Mouse (Mus musculus) heart, postnatal 14 days (tissue): ENCODE results near the gene Alkal2. TPM values are rescaled to one million over a fixed set of nuclear protein-coding genes. Genes with fewer than 3 reads are reported as not detected.
A peak's percentile ranks its signal among the peaks of the same experiment; 100 is the strongest.

Experiments
- DNase-seq, 2 experiments: peaks; one replicate each; pipeline ENCODE4 v3.0.0; 2021 to 2022
- intact Hi-C: fragments of 180-260 bp; cut with DNase I; formaldehyde crosslinking; loops from one replicate; pipeline ENCODE4 v1.15.1; 2025
- long read RNA-seq, 2 experiments: library from polyadenylated mRNA; stranded (forward); transcript quantifications; one replicate each; pipeline ENCODE4 v2.0.0; 2021
- total RNA-seq, 2 experiments: library from RNA; stranded (reverse); gene quantifications; 2 replicates each; pipeline ENCODE4 v1.2.3; 2021

The Alkal2 gene
- under 1 TPM; 0.80 to 0.96 TPM for total RNA-seq
- long read RNA-seq, experiment 1, partial matches to known transcripts: 0 of 3 reads
- long read RNA-seq, experiment 1, other reads (novel, unspliced or antisense): 0 of 3 reads
- long read RNA-seq, experiment 2: 0 reads

DNA sequence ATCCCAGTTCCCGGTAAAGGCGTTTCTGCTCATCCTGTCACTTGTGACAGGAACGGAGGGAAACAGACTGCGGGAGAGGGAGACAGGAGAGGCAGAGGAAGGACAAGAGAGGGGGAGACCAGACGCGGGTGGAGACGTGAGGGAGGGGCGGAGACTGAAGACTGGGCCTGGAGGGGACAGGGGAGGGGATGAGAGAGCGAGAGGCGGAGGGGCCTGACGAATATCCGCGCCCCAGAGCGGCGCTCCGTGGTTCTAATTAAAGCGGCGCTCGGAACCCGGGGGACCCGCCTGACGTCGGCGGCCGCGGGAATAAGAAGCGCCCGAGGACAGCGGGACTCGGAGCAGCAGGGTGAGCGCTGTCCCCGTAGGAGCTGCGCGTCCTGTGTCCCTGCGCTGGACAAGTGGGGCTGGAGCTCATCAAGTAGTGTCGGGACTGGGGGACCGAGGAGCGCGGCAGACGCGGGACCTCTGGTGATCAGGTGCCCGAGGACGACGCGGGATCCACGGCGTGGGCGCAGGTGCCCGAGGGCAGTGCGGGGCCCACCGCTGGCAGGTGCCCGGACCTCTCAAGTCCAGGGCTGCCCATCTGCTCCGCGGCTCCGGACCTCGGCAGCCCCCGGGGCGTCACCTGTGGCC is at the start of gene Alkal2:
Gene Alkal2, plus strand, starts transcription at position 337 of the 636 bp plus-strand sequence.
- intact Hi-C loops: no loop called here
- DNase-seq: peak; percentile 23 to 35

- no peak for DNase-seq
- intact Hi-C loops: no loop called here
Measured at GRCm38 (mm10) chr12:30848521-30848920, 35.6 kb upstream of the Alkal2 start.

DNA sequence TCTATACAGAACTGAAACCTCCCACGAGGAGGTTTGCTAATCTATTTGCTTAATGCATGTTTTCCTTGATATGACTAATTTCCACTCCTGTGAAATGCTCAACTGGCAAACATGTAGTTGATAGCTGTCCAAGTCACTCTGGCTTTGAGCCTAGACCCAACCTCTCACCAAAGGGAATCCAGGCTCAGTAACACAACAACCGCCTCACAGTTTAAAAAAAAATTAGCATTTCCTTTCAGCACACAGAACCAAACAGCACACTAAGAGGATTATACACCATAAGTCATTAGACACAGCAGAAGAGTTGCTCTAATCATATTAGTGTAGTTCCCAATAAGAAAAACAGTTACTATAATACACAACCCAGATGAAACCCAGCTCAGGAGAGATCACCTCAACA is 33.2 kb upstream of the Alkal2 start:
- intact Hi-C loops: no loop called here
- DNase-seq: peak; percentile 5 to 29

GRCm38 (mm10) chr12:30851871-30852270 is 32.3 kb upstream of the Alkal2 start:
- no peak for DNase-seq
- intact Hi-C loops: no loop called here

- intact Hi-C loops: no loop called here
- DNase-seq: no peak
Measured at GRCm38 (mm10) chr12:30855442-30856159, 28.5 kb upstream of the Alkal2 start.

GRCm38 (mm10) chr12:30856172-30856571 is 27.9 kb upstream of the Alkal2 start:
- intact Hi-C loops: no loop called here
- DNase-seq: no peak

GRCm38 (mm10) chr12:30864347-30864746 is 19.8 kb upstream of the Alkal2 start:
- intact Hi-C loops: no loop called here
- DNase-seq: no peak

GRCm38 (mm10) chr12:30865781-30866180 is 18.3 kb upstream of the Alkal2 start:
- DNase-seq: no peak
- intact Hi-C loops: no loop called here

GRCm38 (mm10) chr12:30879447-30879846 is 4.7 kb upstream of the Alkal2 start:
- intact Hi-C loops: no loop called here

GRCm38 (mm10) chr12:30883592-30883985 is 533 bp upstream of the Alkal2 start:
- DNase-seq: no peak
- intact Hi-C loops: no loop called here

More at GRCm38 (mm10) chr12:30879447-30879846, 4.7 kb upstream of the Alkal2 start:
- no peak for DNase-seq

DNA sequence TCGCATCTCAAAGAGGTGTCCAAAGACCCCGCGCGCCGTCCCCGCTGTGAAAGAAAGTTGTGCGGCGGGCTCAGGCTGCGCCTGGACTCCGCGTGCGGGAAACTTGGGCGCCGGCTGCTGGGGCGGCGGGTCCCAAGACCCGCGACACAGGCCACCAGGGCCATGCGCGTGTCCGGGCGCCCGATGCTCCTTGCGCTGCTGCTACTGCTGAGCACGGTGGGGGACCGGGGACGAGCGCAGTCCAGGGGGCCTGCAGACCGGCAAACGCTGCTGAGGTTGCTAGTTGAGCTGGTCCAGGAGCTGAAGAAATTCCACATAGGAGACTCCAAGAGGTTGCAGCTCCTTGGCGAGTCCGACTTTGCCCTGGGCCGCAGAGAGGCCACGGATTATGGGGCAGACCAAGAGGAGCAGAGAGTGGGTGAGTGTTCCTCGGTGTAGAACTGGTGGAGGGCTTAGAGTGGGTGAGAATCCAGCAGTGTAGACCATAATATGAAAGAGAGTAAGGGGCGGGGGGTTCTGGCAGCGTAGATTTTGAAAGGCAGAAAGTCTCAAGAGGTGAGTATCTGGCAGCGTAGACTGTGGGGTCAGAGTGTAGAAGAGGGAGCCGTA is 604 bp downstream of the Alkal2 start:
- DNase-seq: no peak
- intact Hi-C loops: no loop called here

DNA sequence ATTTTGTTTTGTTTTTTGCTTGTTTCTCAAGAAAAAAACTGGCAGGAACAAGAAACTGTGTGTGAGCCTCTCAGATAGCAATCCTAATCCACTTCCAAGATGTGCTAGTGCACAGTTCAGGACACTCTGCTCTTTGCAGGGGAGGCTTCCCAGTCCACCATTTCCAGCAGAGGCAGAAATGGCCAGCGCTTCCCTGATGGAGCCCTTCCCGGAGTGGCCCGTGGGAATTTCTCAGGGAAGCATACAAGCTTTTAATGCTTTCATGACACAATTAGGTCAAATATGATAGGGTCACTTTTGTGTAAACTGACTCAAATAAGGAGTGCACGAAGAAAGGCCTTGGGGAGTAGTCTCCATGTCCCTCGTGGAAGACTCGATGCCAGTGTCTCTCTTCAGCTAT is 1.8 kb downstream of the Alkal2 start:
- peak; percentile 21 to 38 for DNase-seq
- intact Hi-C loops: no loop called here

- no peak for DNase-seq
- intact Hi-C loops: no loop called here
Measured at GRCm38 (mm10) chr12:30888003-30888402, 3.9 kb downstream of the Alkal2 start.

DNA sequence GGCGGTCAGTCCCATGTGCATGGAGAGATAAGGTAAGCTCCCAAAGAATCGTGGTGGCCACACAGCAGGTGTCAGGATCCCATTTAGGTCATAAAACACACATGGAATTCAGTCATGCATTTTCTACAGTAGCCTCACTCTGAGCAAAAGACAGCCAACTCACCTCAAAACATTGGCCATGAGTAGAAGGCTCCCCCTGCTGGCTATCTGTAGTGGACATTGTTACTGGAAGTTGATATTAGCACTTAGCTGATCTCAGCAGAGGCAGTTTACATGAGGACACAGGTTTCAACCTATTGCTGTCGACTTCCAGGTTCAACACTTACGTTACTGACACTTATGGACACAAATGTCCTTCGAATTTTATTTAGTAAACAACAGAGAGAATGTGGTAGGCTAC is 5.9 kb downstream of the Alkal2 start:
- peak; percentile 57 to 75 for DNase-seq
- intact Hi-C loops: loop anchor here (1.0 kb wide), 1 partner anchor 293 kb away; no protein-coding TSS in a partner anchor

DNA sequence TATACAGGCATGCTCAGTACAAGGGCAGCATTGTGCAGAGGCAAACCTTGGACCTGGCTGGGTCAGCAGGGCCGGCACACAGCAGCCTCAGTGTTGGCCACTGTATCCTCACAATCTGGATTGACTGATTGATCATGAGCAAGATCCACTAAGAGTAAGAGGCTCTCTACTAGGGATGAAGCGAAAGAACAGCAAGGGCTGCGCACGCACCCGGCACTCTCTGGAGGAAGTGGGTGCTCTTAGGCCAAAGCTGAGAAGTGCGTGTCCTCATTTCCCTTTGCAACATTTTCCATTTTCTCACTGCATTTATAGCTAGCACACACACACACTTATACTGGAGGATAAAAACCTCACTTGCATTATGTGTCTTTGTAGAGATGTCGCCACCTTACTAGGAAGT is 7.3 kb downstream of the Alkal2 start:
- no peak for DNase-seq
- intact Hi-C loops: no loop called here

GRCm38 (mm10) chr12:30897039-30897438 is 12.9 kb downstream of the Alkal2 start:
- no peak for DNase-seq
- intact Hi-C loops: no loop called here

GRCm38 (mm10) chr12:30908658-30909057 is 24.5 kb downstream of the Alkal2 start:
- DNase-seq: no peak
- intact Hi-C loops: no loop called here

- intact Hi-C loops: no loop called here
Measured at GRCm38 (mm10) chr12:30909881-30910280, 25.8 kb downstream of the Alkal2 start.

DNA sequence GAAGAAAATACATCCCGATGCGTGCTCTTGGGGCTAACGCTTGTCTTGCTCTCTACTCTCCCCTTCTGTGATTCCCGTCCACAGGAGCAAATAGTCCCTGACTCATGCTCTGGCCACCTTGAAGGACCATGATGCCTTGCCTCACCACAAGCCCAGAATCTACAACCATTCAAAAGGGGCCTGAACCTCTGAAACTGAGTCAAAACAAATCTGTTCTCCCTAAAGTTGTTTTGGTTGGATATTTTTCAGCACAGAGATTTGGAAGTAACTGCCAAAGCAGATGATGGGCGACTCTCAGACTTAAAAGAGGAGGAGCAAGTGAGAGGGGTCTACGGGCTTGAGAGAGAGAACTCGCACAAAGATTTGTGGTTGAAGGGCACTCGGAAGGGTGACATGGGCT is 26.7 kb downstream of the Alkal2 start:
- intact Hi-C loops: no loop called here
- DNase-seq: peak in 1 of 2 experiments; percentile 4

More at GRCm38 (mm10) chr12:30909881-30910280, 25.8 kb downstream of the Alkal2 start:
- no peak for DNase-seq

DNA sequence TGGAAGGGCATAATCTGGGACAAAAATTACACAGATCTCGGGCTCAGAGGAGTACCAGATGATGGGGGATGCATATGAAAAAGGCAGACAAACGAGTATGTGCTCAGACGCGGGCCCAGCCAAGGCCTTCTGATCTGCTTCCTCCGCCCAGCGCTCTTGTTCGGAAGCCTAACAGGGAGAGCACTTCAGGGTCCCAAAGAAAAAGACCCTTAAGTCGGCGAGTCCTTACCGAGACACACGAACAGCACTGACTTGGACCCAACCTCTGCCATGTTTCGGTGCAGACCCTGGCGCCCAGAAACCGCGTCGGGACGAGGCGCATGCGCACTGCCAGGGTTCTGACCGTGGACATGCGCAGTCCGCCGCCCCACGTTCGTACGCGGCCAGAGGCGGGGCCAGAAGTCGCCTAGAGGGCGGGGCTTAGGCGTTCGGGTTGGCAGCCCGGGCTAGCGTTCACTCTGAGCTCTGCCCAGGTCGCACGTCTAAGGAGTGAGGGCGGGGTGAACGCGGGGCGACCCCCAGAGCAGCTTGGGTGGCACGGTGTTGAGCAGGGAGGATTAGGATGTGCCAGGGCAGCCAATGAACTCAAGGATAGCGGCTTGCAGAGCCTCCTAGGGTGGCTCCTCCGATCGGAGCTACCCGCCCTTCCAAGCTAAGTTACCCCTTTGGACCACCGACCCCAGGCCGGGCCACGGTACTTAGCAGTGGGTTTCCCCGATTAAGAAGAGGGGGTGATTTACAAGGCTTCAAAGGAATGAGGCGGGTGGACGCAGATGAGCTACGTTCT is 27.3 kb downstream of the Alkal2 start, which contains the start of the genes Acp1 and Sh3yl1:
Gene Acp1, minus strand, starts transcription at position 329 of the 787 bp plus-strand sequence.
Gene Sh3yl1, plus strand, starts transcription at position 408 of the 787 bp plus-strand sequence.
- intact Hi-C loops: no loop called here
- DNase-seq: peak; percentile 97 to 98
